ENCODE assay signal across 8 mouse cellular contexts in genomic region chr9:106428719-106429220, GRCm38 (mm10). TPM values are rescaled to one million over a fixed set of nuclear protein-coding genes. Genes with fewer than 3 reads are reported as not detected.
A peak's percentile ranks its signal among the peaks of the same experiment; 100 is the strongest.
DNase-seq lines count a peak whose midpoint lies in the region; ATAC-seq and TF ChIP-seq lines count a peak whose summit lies in the region.

No protein-coding gene starts in this region.

- ATAC-seq in lung, embryonic 16.5 days (ENCODE audit: low read depth): peak; percentile 62
- peak; percentile 45 for ATAC-seq in embryonic facial prominence, embryonic 13.5 days (ENCODE audit: insufficient number of reproducible peaks, insufficient read depth, low FRiP score, low TSS enrichment, low read depth)
- ATAC-seq in intestine, postnatal 0 days: peak; percentile 25; the same call in 1 of the 2 replicates

- peak overlapping the region; percentile 79 for H3K9ac ChIP-seq in lung, embryonic 16.5 days (ENCODE audit: low read length)
- H3K9ac ChIP-seq in embryonic facial prominence, embryonic 13.5 days: peak overlapping the region; percentile 75
- peak overlapping the region; percentile 85 for H3K9ac ChIP-seq in intestine, postnatal 0 days (ENCODE audit: low read depth, low read length)

- peaks cover 18% of the 10 kb centered on the region for H3K36me3 ChIP-seq in lung, embryonic 16.5 days (ENCODE audit: control insufficient read depth, insufficient read depth, low read length)
- peaks cover 31% of the 10 kb centered on the region for H3K36me3 ChIP-seq in embryonic facial prominence, embryonic 13.5 days
- H3K36me3 ChIP-seq in intestine, postnatal 0 days (ENCODE audit: control insufficient read depth, insufficient read depth): peaks cover 22% of the 10 kb centered on the region

- peak overlapping the region; percentile 64 for H3K4me3 ChIP-seq in lung, embryonic 16.5 days (ENCODE audit: low read length)
- H3K4me3 ChIP-seq in embryonic facial prominence, embryonic 13.5 days: peak overlapping the region; percentile 64
- H3K4me3 ChIP-seq in intestine, postnatal 0 days (ENCODE audit: low read depth, low read length): peak overlapping the region; percentile 80

- H3K9me3 ChIP-seq in lung, embryonic 16.5 days (ENCODE audit: control insufficient read depth, low read length): no peaks in the 10 kb centered on the region
- no peaks in the 10 kb centered on the region for H3K9me3 ChIP-seq in embryonic facial prominence, embryonic 13.5 days
- H3K9me3 ChIP-seq in intestine, postnatal 0 days (ENCODE audit: control insufficient read depth): no peaks in the 10 kb centered on the region

- WGBS in lung, embryonic 16.5 days: 4% methylated on average over 11 of the region's 11 CpGs
- WGBS in embryonic facial prominence, embryonic 13.5 days: 17% methylated on average over 11 of the region's 11 CpGs
- 14% methylated on average over 11 of the region's 11 CpGs for WGBS in intestine, postnatal 0 days

- H3K4me1 ChIP-seq in lung, embryonic 16.5 days (replicated peaks; ENCODE audit: control insufficient read depth, insufficient read depth, low read length): peaks cover 4% of the 10 kb centered on the region
- peaks cover 13% of the 10 kb centered on the region for H3K4me1 ChIP-seq in embryonic facial prominence, embryonic 13.5 days
- H3K4me1 ChIP-seq in intestine, postnatal 0 days (replicated peaks; ENCODE audit: control insufficient read depth, insufficient read depth, low read length): peaks cover 8% of the 10 kb centered on the region; the same call in 1 of the 2 replicates

- peak overlapping the region; percentile 96 for H3K27ac ChIP-seq in lung, embryonic 16.5 days (ENCODE audit: low read length)
- peak overlapping the region; percentile 98 for H3K27ac ChIP-seq in embryonic facial prominence, embryonic 13.5 days
- peak overlapping the region; percentile 89 for H3K27ac ChIP-seq in intestine, postnatal 0 days (ENCODE audit: low read depth, low read length)

- no peak for DNase-seq in lung, postnatal 4 days
- peak; percentile 21 for DNase-seq in natural killer cell, adult 2 months (ENCODE audit: low spot score in 2 of 2)
- DNase-seq in urinary bladder, postnatal 4 days (ENCODE audit: low spot score in 2 of 2): no peak
- DNase-seq in frontal cortex, adult 2 months (ENCODE audit: extremely low spot score in 1 of 2, low spot score in 1 of 2): no peak
- DNase-seq in left cerebral cortex, adult 9 months (ENCODE audit: low spot score in 2 of 2): no peak

- H3K4me2 ChIP-seq in lung, embryonic 16.5 days (ENCODE audit: low read depth, low read length): peak overlapping the region; percentile 70
- peak overlapping the region; percentile 78 for H3K4me2 ChIP-seq in embryonic facial prominence, embryonic 13.5 days
- H3K4me2 ChIP-seq in intestine, postnatal 0 days (replicated peaks; ENCODE audit: low read depth): peak overlapping the region; percentile 86

- peak; percentile 31 for TF ChIP-seq CTCF in intestine, postnatal 0 days (IDR thresholded peaks at IDR 0.05; ENCODE audit: low read depth)

- no peaks in the 10 kb centered on the region for H3K27me3 ChIP-seq in lung, embryonic 16.5 days (ENCODE audit: control insufficient read depth, insufficient read depth, low read depth, low read length)
- H3K27me3 ChIP-seq in embryonic facial prominence, embryonic 13.5 days: no peaks in the 10 kb centered on the region
- H3K27me3 ChIP-seq in intestine, postnatal 0 days (replicated peaks; ENCODE audit: control insufficient read depth, insufficient read depth, low read length): no peaks in the 10 kb centered on the region

RNA-seq across cellular contexts. Expression of gene Rpl29, which starts 0.5 kb away (rescaled TPM):
- polyA plus RNA-seq in lung, embryonic 16.5 days (2015; fragmentation: Nextera tagmentation; extraction: Ambion mirVana): 951 and 977 TPM in 2 replicates
- polyA plus RNA-seq in embryonic facial prominence, embryonic 13.5 days (2015; fragmentation: Nextera tagmentation; extraction: Ambion mirVana): 841 and 1,083 TPM in 2 replicates
- 539 and 575 TPM in 2 replicates for polyA plus RNA-seq in intestine, postnatal 0 days (2015; fragmentation: Nextera tagmentation; extraction: Ambion mirVana)
- 727 and 762 TPM in 2 replicates for polyA plus RNA-seq in frontal cortex, adult 2 months (2012; rRNA removed)

RNA-seq across cellular contexts. Expression of gene Acy1, which starts 9.3 kb away (rescaled TPM):
- polyA plus RNA-seq in lung, embryonic 16.5 days (2015; fragmentation: Nextera tagmentation; extraction: Ambion mirVana): 25.0 and 29.7 TPM in 2 replicates
- polyA plus RNA-seq in embryonic facial prominence, embryonic 13.5 days (2015; fragmentation: Nextera tagmentation; extraction: Ambion mirVana): 51.8 and 55.0 TPM in 2 replicates
- 42.2 and 43.2 TPM in 2 replicates for polyA plus RNA-seq in intestine, postnatal 0 days (2015; fragmentation: Nextera tagmentation; extraction: Ambion mirVana)
- 9.8 and 9.9 TPM in 2 replicates for polyA plus RNA-seq in frontal cortex, adult 2 months (2012; rRNA removed)

RNA-seq across cellular contexts. Expression of gene Abhd14b, which starts 18.5 kb away (rescaled TPM):
- 18.0 and 21.8 TPM in 2 replicates for polyA plus RNA-seq in lung, embryonic 16.5 days (2015; fragmentation: Nextera tagmentation; extraction: Ambion mirVana)
- 21.4 and 23.4 TPM in 2 replicates for polyA plus RNA-seq in embryonic facial prominence, embryonic 13.5 days (2015; fragmentation: Nextera tagmentation; extraction: Ambion mirVana)
- polyA plus RNA-seq in intestine, postnatal 0 days (2015; fragmentation: Nextera tagmentation; extraction: Ambion mirVana): 35.9 and 38.1 TPM in 2 replicates
- 29.0 and 36.5 TPM in 2 replicates for polyA plus RNA-seq in frontal cortex, adult 2 months (2012; rRNA removed)

RNA-seq across cellular contexts. Expression of gene Abhd14a, which starts 18.7 kb away (rescaled TPM):
- 52.8 and 56.0 TPM in 2 replicates for polyA plus RNA-seq in lung, embryonic 16.5 days (2015; fragmentation: Nextera tagmentation; extraction: Ambion mirVana)
- 74.4 and 75.2 TPM in 2 replicates for polyA plus RNA-seq in embryonic facial prominence, embryonic 13.5 days (2015; fragmentation: Nextera tagmentation; extraction: Ambion mirVana)
- polyA plus RNA-seq in intestine, postnatal 0 days (2015; fragmentation: Nextera tagmentation; extraction: Ambion mirVana): 20.8 and 21.0 TPM in 2 replicates
- 73.6 and 78.1 TPM in 2 replicates for polyA plus RNA-seq in frontal cortex, adult 2 months (2012; rRNA removed)

RNA-seq across cellular contexts. Expression of gene Pcbp4, which starts 24.3 kb away (rescaled TPM):
- polyA plus RNA-seq in lung, embryonic 16.5 days (2015; fragmentation: Nextera tagmentation; extraction: Ambion mirVana): 58.6 and 60.7 TPM in 2 replicates
- 128 and 133 TPM in 2 replicates for polyA plus RNA-seq in embryonic facial prominence, embryonic 13.5 days (2015; fragmentation: Nextera tagmentation; extraction: Ambion mirVana)
- 13.8 and 15.7 TPM in 2 replicates for polyA plus RNA-seq in intestine, postnatal 0 days (2015; fragmentation: Nextera tagmentation; extraction: Ambion mirVana)
- polyA plus RNA-seq in frontal cortex, adult 2 months (2012; rRNA removed): 220 and 253 TPM in 2 replicates

Comparison
In these comparisons a context has a peak if more than half of its experiments do, and no peak if none do; other contexts are left out.
1. DNase-seq: peak in natural killer cell, adult 2 months (2 of 2); none in lung, postnatal 4 days (0 of 2), urinary bladder, postnatal 4 days (0 of 2), frontal cortex, adult 2 months (0 of 2) and left cerebral cortex, adult 9 months (0 of 2).
2. Peak in every context shown above with its lines, with median percentiles within 50 percentile points of each other: ATAC-seq, H3K27ac ChIP-seq, H3K4me2 ChIP-seq, H3K4me3 ChIP-seq and H3K9ac ChIP-seq.